Mouse (Mus musculus) hindbrain, embryonic 14.5 days (tissue): Measurements from ENCODE around the gene Dio2. TPM values are rescaled to one million over a fixed set of nuclear protein-coding genes. Genes with fewer than 3 reads are reported as not detected.

Source experiments
- ATAC-seq: fragments of 200-750 bp; cut with Nextera tagmentation; 2 replicates; pipeline ENCODE4 v1.8.0; 2017; ENCODE audit warnings: moderate number of reproducible peaks, mild to moderate bottlenecking, moderate TSS enrichment, moderate library complexity; ENCODE audit not compliant: low FRiP score
- DNase-seq: peaks from one replicate; pipeline ENCODE4 v3.0.0-alpha.2; 2015; ENCODE audit warnings: low spot score
- H3K27ac ChIP-seq: fragments of 300-500 bp; sonication (generic); 2 replicates; pipeline ENCODE4 v1.5.1; 2014; ENCODE audit warnings: mild to moderate bottlenecking, moderate library complexity
- H3K27me3 ChIP-seq: fragments of 300-500 bp; sonication (generic); 2 replicates; pipeline ENCODE4 v1.6.1; 2014; ENCODE audit warnings: mild to moderate bottlenecking, low read length, mixed read lengths; ENCODE audit not compliant: control insufficient read depth, insufficient read depth
- H3K36me3 ChIP-seq: fragments of 300-500 bp; sonication (generic); replicated peaks from 2 replicates; pipeline ENCODE4 v1.6.1; 2014; ENCODE audit not compliant: control insufficient read depth, insufficient read depth
- H3K4me1 ChIP-seq: fragments of 300-500 bp; sonication (generic); replicated peaks from 2 replicates; pipeline ENCODE4 v1.6.1; 2014; ENCODE audit warnings: antibody characterized with exemption, low read length, mixed read lengths; ENCODE audit not compliant: control insufficient read depth, insufficient read depth
- H3K4me2 ChIP-seq: fragments of 300-500 bp; sonication (generic); replicated peaks from 2 replicates; pipeline ENCODE4 v1.6.1; 2014; ENCODE audit warnings: mild to moderate bottlenecking, moderate library complexity
- H3K4me3 ChIP-seq: fragments of 300-500 bp; sonication (generic); replicated peaks from 2 replicates; pipeline ENCODE4 v1.5.1; 2014; ENCODE audit warnings: mild to moderate bottlenecking, low read length
- H3K9ac ChIP-seq: fragments of 300-500 bp; sonication (generic); 2 replicates; pipeline ENCODE4 v1.6.1; 2014
- H3K9me3 ChIP-seq: fragments of 300-500 bp; sonication (generic); 2 replicates; pipeline ENCODE4 v1.6.1; 2016; ENCODE audit warnings: low read length; ENCODE audit not compliant: control insufficient read depth
- WGBS: fragments of 180-500 bp; shearing (Covaris S2); extraction: QIAGEN DNeasy Blood & Tissue Kit; methylation state at CpG from one replicate; pipeline ENCODE4 v1.1.7; 2014; 5-methylcytosine and 5-hydroxymethylcytosine counted together
- polyA plus RNA-seq: library from polyadenylated mRNA; unstranded; fragments of >200 nt; fragmentation: Nextera tagmentation; extraction: Ambion mirVana; gene quantifications from 2 replicates; pipeline ENCODE4 v1.2.1, GENCODE M21; 2014

Gene Dio2
- polyA plus RNA-seq, 1 experiment from 2014 or later: 0.07 TPM

- Histone ChIP-seq H3K4me2 (no peak overlapping the region), H3K9ac (no peak overlapping the region), H3K4me1 (0 out of 2 replicates have a peak, but pooled peaks cover 2% of the 10 kb centered on the region), H3K9me3 (no peaks in the 10 kb centered on the region), H3K4me3 (no peak overlapping the region), H3K27me3 (no peaks in the 10 kb centered on the region), H3K27ac (no peak overlapping the region), H3K36me3 (no peaks in the 10 kb centered on the region)
- 49% methylated on average over 10 of the region's 10 CpGs for WGBS
- no peak for ATAC-seq
- DNase-seq: peak; percentile 37
Measured at GRCm38 (mm10) chr12:90729648-90730047, 8.6 kb downstream of the Dio2 start.

- WGBS: 86% methylated on average over 8 of the region's 8 CpGs
- no peaks in the 10 kb centered on the region for H3K9me3 ChIP-seq
- H3K36me3 ChIP-seq: no peaks in the 10 kb centered on the region
- no peak overlapping the region for H3K4me2 ChIP-seq
- H3K27me3 ChIP-seq: no peaks in the 10 kb centered on the region
- H3K4me3 ChIP-seq: no peak overlapping the region
- H3K9ac ChIP-seq: no peak overlapping the region
- H3K4me1 ChIP-seq: 0 out of 2 replicates have a peak, but pooled peaks cover 2% of the 10 kb centered on the region
- DNase-seq (no peak), ATAC-seq (no peak)
- H3K27ac ChIP-seq: no peak overlapping the region
Measured at GRCm38 (mm10) chr12:90725107-90725506, 13.1 kb downstream of the Dio2 start.

- no peak for ATAC-seq
Measured at GRCm38 (mm10) chr12:90724644-90725043, 13.6 kb downstream of the Dio2 start.

GRCm38 (mm10) chr12:90694135-90694534 lies 44.1 kb downstream of the Dio2 start:
- Histone ChIP-seq H3K27me3 (no peaks in the 10 kb centered on the region), H3K4me3 (no peak overlapping the region), H3K4me2 (no peak overlapping the region), H3K27ac (no peak overlapping the region), H3K9me3 (no peaks in the 10 kb centered on the region), H3K9ac (no peak overlapping the region), H3K36me3 (no peaks in the 10 kb centered on the region), H3K4me1 (no peaks in the 10 kb centered on the region)
- DNase-seq (no peak), ATAC-seq (no peak)
- WGBS: 95% methylated on average over 2 of the region's 2 CpGs

More at GRCm38 (mm10) chr12:90724644-90725043, 13.6 kb downstream of the Dio2 start:
- Histone ChIP-seq H3K9me3 (no peaks in the 10 kb centered on the region), H3K9ac (no peak overlapping the region), H3K36me3 (no peaks in the 10 kb centered on the region), H3K4me1 (0 out of 2 replicates have a peak, but pooled peaks cover 2% of the 10 kb centered on the region), H3K4me3 (no peak overlapping the region), H3K27me3 (no peaks in the 10 kb centered on the region), H3K27ac (no peak overlapping the region), H3K4me2 (no peak overlapping the region)
- DNase-seq: no peak
- WGBS: 88% methylated on average over 11 of the region's 11 CpGs
